Mouse (Mus musculus) cerebellum, adult 11-12 months (tissue): ENCODE measurements around the gene Gtf2ird1.
A peak's percentile ranks its signal among the peaks of the same experiment; 100 is the strongest.
"Not testable (repeated sequence)": the region's sequence is repeated elsewhere in the genome, so short reads cannot be mapped to it uniquely, and the experiment has no call there.

Source experiments
- DNase-seq: peaks from one replicate; pipeline ENCODE4 v3.0.0; 2022

Gtf2ird1 gene

GRCm38 (mm10) chr5:134456503-134456962 is at the start of gene Gtf2ird1:
Gtf2ird1 (minus strand) TSS chr5:134456716.
- peak; percentile 79 for DNase-seq

DNA sequence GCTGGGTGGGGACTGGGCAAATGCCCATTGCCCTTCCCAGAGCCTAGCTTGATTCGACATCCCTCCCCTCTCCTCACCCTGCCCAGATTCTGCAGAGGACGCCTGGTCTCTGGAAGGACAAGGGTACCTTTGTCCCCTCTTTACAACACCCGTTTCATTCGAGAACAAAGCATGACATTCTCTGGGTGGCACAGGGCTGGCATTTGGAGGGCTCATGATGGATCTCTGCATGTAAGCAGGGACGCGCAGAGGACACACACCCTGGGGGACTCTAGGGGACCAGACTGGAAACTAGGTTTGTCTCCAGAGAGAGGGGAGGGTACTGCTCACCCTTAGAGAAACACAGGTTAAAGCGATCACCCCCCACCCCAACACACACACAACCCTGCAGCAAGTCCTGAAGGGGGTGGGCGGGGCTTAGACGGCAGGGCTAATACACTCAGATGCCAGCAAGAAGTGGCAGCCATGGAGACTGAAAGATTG is 49.3 kb upstream of the Gtf2ird1 start:
- no peak for DNase-seq

DNA sequence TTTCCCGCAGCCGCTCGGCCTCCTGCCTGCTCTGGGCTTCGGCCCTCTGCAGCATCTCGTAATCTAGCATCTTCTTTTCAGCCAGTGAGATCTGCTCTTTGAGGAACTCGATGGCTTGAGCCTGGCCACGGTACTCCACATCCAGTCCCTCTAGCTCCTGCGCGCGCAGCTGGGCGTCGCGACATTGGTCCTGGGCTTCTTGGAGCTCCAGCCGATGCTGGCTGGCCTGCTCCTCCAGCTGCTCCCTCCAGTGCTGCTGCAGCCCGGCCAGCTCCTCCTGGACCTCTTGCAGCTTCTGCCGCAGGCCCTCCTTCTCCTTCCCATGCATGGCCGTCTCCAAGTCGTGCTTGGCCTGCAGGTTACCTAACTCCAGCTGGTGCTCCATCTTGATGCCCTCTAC is 46.1 kb upstream of the Gtf2ird1 start:
- no peak for DNase-seq

DNA sequence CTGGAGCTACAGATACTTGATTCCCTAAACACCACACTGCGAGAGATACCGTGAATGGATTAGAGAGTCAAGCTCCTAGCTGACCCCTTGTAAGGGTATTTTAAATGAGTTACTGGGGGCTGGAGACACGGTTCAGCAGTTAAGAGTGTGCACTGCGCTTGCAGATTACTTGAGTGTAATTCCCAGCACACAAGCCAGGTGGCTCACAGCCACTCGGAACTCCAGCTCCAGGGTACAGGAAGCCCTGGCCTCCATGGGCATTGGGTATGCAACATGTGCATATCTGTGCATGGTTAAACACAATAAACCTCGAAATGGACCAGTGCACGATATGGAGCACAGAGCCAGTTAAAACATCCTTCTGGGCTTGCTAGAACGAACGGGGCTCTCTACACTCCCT is 44.9 kb upstream of the Gtf2ird1 start:
- DNase-seq: no peak

- DNase-seq: no peak
These were observed 44.2 kb upstream of the Gtf2ird1 start for GRCm38 (mm10) chr5:134500681-134501080.

- peak; percentile 48 for DNase-seq
These were observed 43.5 kb upstream of the Gtf2ird1 start for GRCm38 (mm10) chr5:134500062-134500461.

DNA sequence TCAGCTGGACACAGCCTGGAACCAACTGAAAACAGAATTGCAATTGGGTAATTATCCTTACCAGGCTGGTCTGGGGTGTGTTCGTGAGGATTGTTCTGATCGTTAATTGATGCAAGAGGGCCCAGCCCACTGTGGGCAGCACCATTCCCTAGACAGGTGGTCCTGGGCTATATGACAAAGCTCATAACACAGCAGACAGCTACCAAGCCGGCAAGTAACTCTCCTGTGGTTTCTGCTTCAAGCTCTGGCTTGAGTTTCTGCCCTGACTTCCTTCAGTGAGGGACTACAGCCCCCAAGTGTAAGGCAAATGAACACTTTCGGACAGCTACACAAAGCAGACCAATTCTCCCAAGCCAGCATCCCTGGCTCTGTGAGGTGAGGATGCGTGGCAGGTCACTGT is 40.5 kb upstream of the Gtf2ird1 start:
- no peak for DNase-seq

DNA sequence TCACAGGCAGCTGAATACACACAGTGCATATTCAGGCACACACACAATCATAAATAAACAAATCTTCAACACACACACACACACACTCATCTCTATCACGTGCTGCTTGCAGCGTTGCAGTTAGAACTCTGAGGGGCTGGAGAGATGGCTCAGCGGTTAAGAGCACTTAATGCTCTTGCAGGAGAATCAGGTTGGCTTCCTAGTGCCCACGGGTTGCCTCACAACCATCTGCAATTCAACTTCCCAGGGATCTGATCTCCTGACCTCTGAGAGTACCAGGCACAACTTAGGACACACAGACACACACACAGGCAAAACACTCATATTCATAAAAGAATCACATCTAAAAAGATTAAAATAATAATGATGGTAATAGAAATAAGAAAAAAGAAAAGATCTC is 39.3 kb upstream of the Gtf2ird1 start:
- DNase-seq: no peak

DNA sequence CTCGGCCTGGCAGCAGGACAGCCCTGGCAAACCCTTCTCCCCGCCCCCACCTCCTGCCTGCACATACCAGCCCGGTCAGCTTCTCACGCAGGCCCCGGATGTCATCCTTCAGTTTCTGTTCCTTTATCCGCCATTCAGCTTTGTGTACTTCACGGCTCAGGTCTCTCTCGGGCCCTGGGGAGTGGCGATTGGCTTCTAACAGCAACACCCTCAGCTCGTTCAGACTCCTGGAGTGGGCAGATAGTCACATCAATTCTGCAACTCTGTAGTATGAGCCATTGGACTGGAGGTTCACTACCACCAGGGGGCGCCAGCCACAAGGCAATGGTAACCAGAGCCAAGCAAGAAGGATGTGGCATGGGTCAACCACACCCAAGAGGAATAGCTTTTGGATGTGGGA is 37.6 kb upstream of the Gtf2ird1 start:
- peak; percentile 78 for DNase-seq

- DNase-seq: peak; percentile 3
These were observed 36.4 kb upstream of the Gtf2ird1 start for GRCm38 (mm10) chr5:134492956-134493355.

- peak; percentile 65 for DNase-seq
These were observed 35.3 kb upstream of the Gtf2ird1 start for GRCm38 (mm10) chr5:134491712-134492417.

GRCm38 (mm10) chr5:134491206-134491605 is 34.7 kb upstream of the Gtf2ird1 start:
- DNase-seq: peak; percentile 2

GRCm38 (mm10) chr5:134490465-134490864 is 33.9 kb upstream of the Gtf2ird1 start:
- peak; percentile 16 for DNase-seq

DNA sequence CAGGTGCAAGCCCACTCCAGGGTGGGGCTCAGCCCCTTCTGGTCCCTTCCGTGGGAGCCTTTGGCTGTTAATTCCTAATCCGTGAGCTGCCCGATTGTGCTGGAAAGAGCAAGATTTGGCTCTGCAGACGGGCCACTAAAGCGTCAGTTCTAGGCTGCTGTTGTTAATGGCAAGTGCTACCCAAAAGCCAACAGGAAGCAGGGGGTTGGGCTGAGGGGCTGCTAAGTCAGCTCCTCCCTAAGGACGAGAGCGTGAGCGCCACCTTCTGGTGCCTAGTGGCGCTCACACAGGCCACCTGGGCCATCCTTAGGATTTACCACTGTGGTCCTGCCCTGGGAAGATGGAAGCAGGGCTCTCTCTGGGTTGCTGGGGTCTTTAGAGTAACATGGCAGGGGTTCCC is 33.1 kb upstream of the Gtf2ird1 start:
- peak; percentile 21 for DNase-seq

GRCm38 (mm10) chr5:134488596-134488995 is 32.1 kb upstream of the Gtf2ird1 start:
- no peak for DNase-seq

- peak; percentile 5 for DNase-seq
These were observed 31.5 kb upstream of the Gtf2ird1 start for GRCm38 (mm10) chr5:134488042-134488441.

GRCm38 (mm10) chr5:134485900-134486665 is 29.6 kb upstream of the Gtf2ird1 start:
- peak; percentile 36 for DNase-seq

DNA sequence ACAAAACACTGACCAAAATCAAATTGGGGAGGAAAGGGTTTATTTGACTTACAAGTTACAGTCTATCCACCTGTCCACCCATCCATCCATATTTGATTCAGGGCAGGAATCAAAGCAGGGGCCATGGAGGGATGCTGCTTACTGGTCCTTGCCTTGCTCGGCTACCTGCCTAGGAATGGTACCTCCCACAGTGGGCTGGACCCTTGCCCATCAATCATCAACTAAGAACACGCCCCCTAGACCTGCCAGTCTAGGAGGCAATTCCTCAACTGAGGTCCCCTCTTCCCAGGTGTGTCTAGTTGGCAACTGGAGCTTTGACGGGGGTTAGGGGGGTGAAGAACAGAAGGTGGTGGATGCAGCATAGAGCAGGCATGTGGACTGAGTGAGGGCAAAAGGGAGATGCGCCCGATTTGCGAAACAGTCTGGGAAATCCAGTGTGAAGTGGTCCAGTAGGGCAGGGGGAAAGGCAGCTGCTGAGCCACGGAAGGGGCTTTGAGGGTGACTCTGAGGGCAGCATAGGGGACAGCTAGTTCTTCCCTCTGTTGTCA is 28.7 kb upstream of the Gtf2ird1 start:
- DNase-seq: no peak

- DNase-seq: no peak
These were observed 26.8 kb upstream of the Gtf2ird1 start for GRCm38 (mm10) chr5:134483291-134483690.

GRCm38 (mm10) chr5:134482331-134482730 is 25.8 kb upstream of the Gtf2ird1 start:
- no peak for DNase-seq

DNA sequence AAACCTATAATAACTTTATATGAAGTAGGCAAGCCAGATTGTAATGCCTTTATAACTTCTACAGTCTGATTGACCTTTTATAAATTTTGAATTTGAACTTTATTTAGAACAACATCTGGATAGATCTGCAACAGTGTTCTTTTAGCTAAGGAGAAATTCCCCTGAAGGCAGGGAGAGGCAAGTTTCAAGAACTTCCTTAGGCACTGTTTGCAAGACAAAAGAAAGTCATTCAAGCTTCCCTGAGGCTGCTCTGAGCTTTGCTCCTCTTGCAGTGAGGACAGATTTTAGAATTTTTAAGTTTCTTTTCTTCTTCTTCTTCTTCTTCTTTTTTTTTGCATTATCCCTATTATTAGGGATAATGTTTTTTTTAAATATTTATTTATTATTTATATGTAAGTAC is 22.4 kb upstream of the Gtf2ird1 start:
- DNase-seq: not testable (repeated sequence)

DNA sequence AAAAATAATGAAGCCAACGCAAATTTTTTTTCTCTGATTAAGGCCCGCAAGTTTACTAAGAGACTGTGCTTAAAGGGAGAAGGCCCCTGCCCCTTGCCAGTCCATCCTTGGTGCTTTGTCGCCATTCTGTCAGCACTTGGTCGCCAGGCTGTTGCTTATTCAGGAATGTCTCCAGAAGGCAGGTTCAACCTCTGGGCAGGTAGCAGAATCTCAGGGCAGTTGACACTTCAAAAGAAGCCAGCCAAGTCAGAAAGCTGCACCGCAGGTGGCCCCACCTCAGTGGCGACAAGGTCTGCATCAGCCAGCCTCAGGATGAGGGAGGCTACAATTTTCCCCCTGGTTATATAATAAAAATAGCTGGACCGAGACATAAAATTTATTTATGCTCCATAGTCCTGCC is 19.2 kb upstream of the Gtf2ird1 start:
- not testable (repeated sequence) for DNase-seq

DNA sequence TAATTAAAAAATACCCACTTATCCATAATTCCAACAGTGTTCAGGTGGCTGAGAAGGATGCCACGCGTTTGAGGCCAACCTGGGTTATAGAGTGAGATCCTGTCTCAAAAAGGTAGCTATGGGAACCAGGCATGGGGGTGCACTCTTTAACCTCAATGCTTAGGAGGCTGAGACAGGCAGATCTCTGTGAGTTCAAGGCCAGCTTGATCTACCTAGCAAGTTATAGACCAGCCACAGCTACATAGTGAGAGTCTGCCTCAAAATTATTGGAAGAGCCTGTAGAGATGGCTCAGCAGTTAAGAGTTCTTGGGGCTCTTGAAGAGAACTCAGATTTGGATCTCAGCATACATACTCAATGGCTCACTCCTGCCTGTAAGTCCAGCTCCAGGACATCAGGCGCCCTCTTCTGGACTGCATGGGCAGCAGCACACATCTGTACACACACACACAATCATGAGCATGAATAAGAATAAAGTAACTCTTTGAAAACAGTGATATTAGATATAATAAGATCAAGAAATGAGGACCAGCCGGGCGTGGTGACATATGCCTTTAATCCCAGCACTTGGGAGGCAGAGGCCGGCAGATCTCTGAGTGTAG is 18.6 kb upstream of the Gtf2ird1 start:
- no peak for DNase-seq
